Mouse (Mus musculus) CH12.LX (cell line): Measurements from ENCODE around the gene Cs. TPM values are rescaled to one million over a fixed set of nuclear protein-coding genes. Genes with fewer than 3 reads are reported as not detected.

Experiments used
- DNase-seq: peaks from one replicate; pipeline ENCODE4 v3.0.0-alpha.2; 2013; ENCODE audit errors: extremely low read depth
- H3K27ac ChIP-seq: 2 replicates; pipeline ENCODE4 v1.5.1; 2012; ENCODE audit warnings: low read depth, mild to moderate bottlenecking, control low read depth, moderate library complexity; ENCODE audit not compliant: insufficient read depth
- H3K27me3 ChIP-seq: replicated peaks from 2 replicates; pipeline ENCODE3; 2012; ENCODE audit warnings: inconsistent platforms
- H3K36me3 ChIP-seq, 2 experiments: replicated peaks in 1 of 2; 2 replicates each; pipeline versions ENCODE3 to v1.6.1; 2012; ENCODE audit warnings: inconsistent platforms in 1 of 2, low read length in 1 of 2, mild to moderate bottlenecking in 1 of 2, mixed read lengths in 1 of 2, moderate library complexity in 1 of 2; ENCODE audit not compliant: control insufficient read depth in 1 of 2, insufficient read depth in 1 of 2
- H3K4me1 ChIP-seq, 2 experiments: 2 replicates each; pipeline ENCODE4 v1.6.1; 2012; ENCODE audit warnings: inconsistent platforms in 1 of 2, moderate library complexity in 1 of 2; ENCODE audit not compliant: insufficient read depth in 2 of 2, control insufficient read depth in 1 of 2
- H3K4me2 ChIP-seq: 2 replicates; pipeline ENCODE4 v1.6.1; 2012; ENCODE audit warnings: low read depth, mild to moderate bottlenecking, control low read depth; ENCODE audit not compliant: poor library complexity, insufficient read depth, severe bottlenecking
- H3K4me3 ChIP-seq, 3 experiments: fragments of 150-350 bp in 1 of 3; sonication (generic) in 1 of 3; replicated peaks in 1 of 3; 2 replicates each; pipeline versions ENCODE3 to v1.5.1; 2011 to 2012; ENCODE audit warnings: low read depth in 2 of 3, low read length in 2 of 3, mild to moderate bottlenecking in 2 of 3, moderate library complexity in 2 of 3, control low read depth in 1 of 3, improper control_type of control experiment in 1 of 3, inconsistent platforms in 1 of 3, mixed read lengths in 1 of 3; ENCODE audit not compliant: poor library complexity in 1 of 3
- H3K79me2 ChIP-seq: replicated peaks from 2 replicates; pipeline ENCODE4 v1.6.1; 2012; ENCODE audit warnings: mild to moderate bottlenecking, moderate library complexity; ENCODE audit not compliant: control insufficient read depth, poor library complexity, insufficient read depth, severe bottlenecking; ENCODE audit errors: extremely low read depth
- H3K9ac ChIP-seq: 2 replicates; pipeline ENCODE4 v1.6.1; 2012; ENCODE audit warnings: low read depth, mild to moderate bottlenecking, control low read depth, moderate library complexity; ENCODE audit not compliant: insufficient read depth
- H3K9me3 ChIP-seq: replicated peaks from 2 replicates; pipeline ENCODE3; 2012; ENCODE audit warnings: low read length, inconsistent platforms, mixed read lengths
- CTCF ChIP-seq, 2 experiments: IDR thresholded peaks in 1 of 2; conservative IDR thresholded peaks in 1 of 2; 2 replicates each; pipeline ENCODE4 v1.5.1; 2011 to 2012; ENCODE audit warnings: low read depth in 2 of 2, low read length in 2 of 2, improper control_type of control experiment in 1 of 2, inconsistent platforms in 1 of 2, mild to moderate bottlenecking in 1 of 2, moderate library complexity in 1 of 2
- ELF1 ChIP-seq: IDR thresholded peaks from 2 replicates; pipeline ENCODE4 v1.6.1; 2014; ENCODE audit warnings: low read depth, mild to moderate bottlenecking, inconsistent platforms, low read length, improper control_type of control experiment
- JUN ChIP-seq: IDR thresholded peaks from 2 replicates; pipeline ENCODE4 v1.6.1; 2011; ENCODE audit warnings: low read depth, mild to moderate bottlenecking, low read length, improper control_type of control experiment, moderate library complexity; ENCODE audit not compliant: insufficient read depth
- KAT2A ChIP-seq: IDR thresholded peaks from 2 replicates; pipeline ENCODE4 v1.6.1; 2012; ENCODE audit warnings: low read length, improper control_type of control experiment, inconsistent platforms; ENCODE audit not compliant: insufficient replicate concordance
- MAX ChIP-seq: IDR thresholded peaks from 2 replicates; pipeline ENCODE4 v1.6.1; 2011; ENCODE audit warnings: low read length, improper control_type of control experiment
- MAZ ChIP-seq: IDR thresholded peaks from 2 replicates; pipeline ENCODE4 v1.6.1; 2012; ENCODE audit warnings: low read depth, mild to moderate bottlenecking, inconsistent platforms, low read length, improper control_type of control experiment, moderate library complexity
- MEF2A ChIP-seq: IDR thresholded peaks from 2 replicates; pipeline ENCODE4 v1.6.1; 2014; ENCODE audit warnings: low read depth, mild to moderate bottlenecking, inconsistent platforms, low read length, improper control_type of control experiment, borderline replicate concordance
- MXI1 ChIP-seq: IDR thresholded peaks from 2 replicates; pipeline ENCODE4 v1.6.1; 2011; ENCODE audit warnings: mild to moderate bottlenecking, low read depth, low read length, improper control_type of control experiment
- NELFE ChIP-seq: IDR thresholded peaks from 2 replicates; pipeline ENCODE4 v1.6.1; 2011; ENCODE audit warnings: low read depth, low read length, improper control_type of control experiment
- RCOR1 ChIP-seq: conservative IDR thresholded peaks from 2 replicates; pipeline ENCODE4 v1.6.1; 2012; ENCODE audit warnings: low read depth, mild to moderate bottlenecking, inconsistent platforms, low read length, improper control_type of control experiment
- SIN3A ChIP-seq: IDR thresholded peaks from 2 replicates; pipeline ENCODE4 v1.6.1; 2012; ENCODE audit warnings: low read length, improper control_type of control experiment, inconsistent platforms
- UBTF ChIP-seq: IDR thresholded peaks from 2 replicates; pipeline ENCODE4 v1.6.1; 2012; ENCODE audit warnings: low read depth, mild to moderate bottlenecking, inconsistent platforms, low read length, improper control_type of control experiment, moderate library complexity
- USF2 ChIP-seq: conservative IDR thresholded peaks from 2 replicates; pipeline ENCODE4 v1.6.1; 2011; ENCODE audit warnings: low read depth, low read length, improper control_type of control experiment
- ZC3H11A ChIP-seq: IDR thresholded peaks from 2 replicates; pipeline ENCODE4 v1.6.1; 2012; ENCODE audit warnings: low read depth, mild to moderate bottlenecking, inconsistent platforms, low read length, improper control_type of control experiment
- dilution Hi-C: fragments of 300-500 bp; cut with MboI; formaldehyde crosslinking; loops from 2 replicates; pipeline ENCODE4 v1.14.3; 2020; ENCODE audit warnings: low sequenced_read_pairs; ENCODE audit not compliant: extremely low pct_unique_long_range_greater_than_20kb, extremely low pct_ligation_motif_present
- in situ Hi-C: fragments of 300-500 bp; cut with MboI; formaldehyde crosslinking; loops from 3 replicates; pipeline ENCODE4 v1.14.3; 2019; ENCODE audit warnings: low sequenced_read_pairs, low pct_ligation_motif_present, low pct_unique_long_range_greater_than_20kb, mixed read lengths
- polyA plus RNA-seq: library from polyadenylated mRNA; unstranded; fragments of >175 nt; gene quantifications from 2 replicates; pipeline ENCODE4 v1.2.1, GENCODE M21; 2012; ENCODE audit warnings: low read depth; ENCODE audit not compliant: insufficient read length
- total RNA-seq, 2 experiments: library from RNA; depleted of rRNA; stranded (reverse); fragments of 300-350 nt in 1 of 2; fragments of >200 nt in 1 of 2; gene quantifications; 2 replicates each; pipeline ENCODE4 v1.2.3; 2012 to 2014

Cs gene
- total and polyA plus RNA-seq, 3 experiments, result 131 to 240 (median 145) TPM

GRCm38 (mm10) chr10:128374393-128374792, 36.9 kb downstream of the Cs start:
- Histone ChIP-seq H3K9me3 (no peaks in the 10 kb centered on the region), H3K9ac (no peak overlapping the region), H3K4me3 (no peak overlapping the region), H3K36me3 (peaks cover 4 to 14% of the 10 kb centered on the region in 2 experiments), H3K4me1 (peaks cover 14 to 33% of the 10 kb centered on the region in 2 experiments), H3K27me3 (no peaks in the 10 kb centered on the region), H3K27ac (no peak overlapping the region), H3K79me2 (peaks cover 22% of the 10 kb centered on the region), H3K4me2 (no peak overlapping the region)
- dilution Hi-C loops (no loop called here), in situ Hi-C loops (no loop called here)
- peak; percentile 35 for DNase-seq
- TF ChIP-seq RCOR1 (no peak), CTCF (conservative IDR thresholded peaks at IDR 0.05 in 1 of 2, IDR thresholded peaks at IDR 0.05 in 1 of 2; ENCODE audit: low read depth in 2 of 2, low read length in 2 of 2) (peak in 1 of 2 experiments; percentile 35; a peak in 2 of 4 replicates)

- no peak for DNase-seq
- dilution Hi-C loops (no loop called here), in situ Hi-C loops (no loop called here)
- peak overlapping the region; percentile 55 to 89 (median 83) for H3K4me3 ChIP-seq
- peaks cover 25% of the 10 kb centered on the region for H3K79me2 ChIP-seq
- TF ChIP-seq KAT2A, result no peak
- no peak for TF ChIP-seq ZC3H11A
- no peak for TF ChIP-seq USF2
- TF ChIP-seq MAX, result no peak
- TF ChIP-seq SIN3A, result no peak
- no peak for TF ChIP-seq MXI1
- TF ChIP-seq NELFE, result no peak
- TF ChIP-seq MAZ, result no peak
- TF ChIP-seq ELF1, result no peak
- no peak for TF ChIP-seq UBTF
- no peak for TF ChIP-seq MEF2A
- no peak for TF ChIP-seq JUN
- H3K4me1 ChIP-seq, result peaks cover 14 to 38% of the 10 kb centered on the region in 2 experiments
- H3K36me3 ChIP-seq, result peaks cover 13 to 29% of the 10 kb centered on the region in 2 experiments
- H3K27ac ChIP-seq, result peak overlapping the region; percentile 75
- peak overlapping the region; percentile 97; the same call in 1 of the 2 replicates for H3K9ac ChIP-seq
- H3K27me3 ChIP-seq, result no peaks in the 10 kb centered on the region
- H3K9me3 ChIP-seq, result no peaks in the 10 kb centered on the region
- peak overlapping the region; percentile 94 for H3K4me2 ChIP-seq
Measured at GRCm38 (mm10) chr10:128376099-128376454, 38.5 kb downstream of the Cs start.
